Mouse (Mus musculus): ENCODE results near the gene Gm10718.
"Not testable (repeated sequence)": the region's sequence is repeated elsewhere in the genome, so short reads cannot be mapped to it uniquely, and the experiment has no call there.

Gene Gm10718

DNA sequence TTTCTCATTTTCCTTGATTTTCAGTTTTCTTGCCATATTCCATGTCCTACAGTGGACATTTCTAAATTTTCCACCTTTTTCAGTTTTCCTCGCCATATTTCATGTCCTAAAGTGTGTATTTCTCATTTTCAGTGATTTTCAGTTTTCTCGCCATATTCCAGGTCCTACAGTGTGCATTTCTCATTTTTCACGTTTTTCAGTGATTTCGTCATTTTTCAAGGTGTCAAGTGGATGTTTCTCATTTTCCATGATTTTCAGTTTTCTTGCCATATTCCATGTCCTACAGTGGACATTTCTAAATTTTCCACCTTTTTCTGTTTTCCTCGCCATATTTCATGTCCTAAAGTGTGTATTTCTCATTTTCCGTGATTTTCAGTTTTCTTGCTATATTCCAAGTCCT lies 2.3 kb downstream of the Gm10718 start:
- peak; percentile 6 for DNase-seq

- DNase-seq = not testable (repeated sequence)
Observed at GRCm38 (mm10) chr9:3026136-3026535, 2.8 kb downstream of the Gm10718 start.

GRCm38 (mm10) chr9:3026741-3027140 lies 3.4 kb downstream of the Gm10718 start:
- not testable (repeated sequence) for DNase-seq

DNA sequence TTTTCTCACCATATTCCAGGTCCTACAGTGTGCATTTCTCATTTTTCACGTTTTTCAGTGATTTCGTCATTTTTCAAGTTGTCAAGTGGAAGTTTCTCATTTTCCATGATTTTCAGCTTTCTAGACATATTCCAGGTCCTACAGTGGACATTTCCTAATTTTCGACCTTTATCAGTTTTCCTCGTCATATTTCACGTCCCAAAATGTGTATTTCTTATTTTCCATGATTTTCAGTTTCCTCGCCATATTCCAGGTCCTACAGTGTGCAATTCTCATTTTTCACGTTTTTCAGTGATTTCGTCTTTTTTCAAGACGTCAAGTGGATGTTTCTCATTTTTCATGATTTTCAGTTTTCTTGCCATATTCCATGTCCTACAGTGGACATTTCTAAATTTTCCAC lies 3.9 kb downstream of the Gm10718 start:
- DNase-seq = not testable (repeated sequence)

- DNase-seq = not testable (repeated sequence)
Observed at GRCm38 (mm10) chr9:3029276-3030000, 6.1 kb downstream of the Gm10718 start.

- DNase-seq = not testable (repeated sequence)
Observed at GRCm38 (mm10) chr9:3030677-3031318, 7.5 kb downstream of the Gm10718 start.

GRCm38 (mm10) chr9:3034299-3034698 lies 11.0 kb downstream of the Gm10718 start, which contains the start of gene Gm17535:
TSS of gene Gm17535 (plus strand) at chr9:3034599.
- DNase-seq = not testable (repeated sequence)

GRCm38 (mm10) chr9:3036577-3036976 lies 13.2 kb downstream of the Gm10718 start, which contains the start of gene Gm10715:
TSS of gene Gm10715 (plus strand) at chr9:3036877.
- DNase-seq = not testable (repeated sequence)

- DNase-seq = not testable (repeated sequence)
Observed at GRCm38 (mm10) chr9:3038161-3038560, 14.8 kb downstream of the Gm10718 start.

Data from kidney, adult 11 months (tissue).